8 mouse cellular contexts compared by ENCODE assay signal in the genomic region with DNA sequence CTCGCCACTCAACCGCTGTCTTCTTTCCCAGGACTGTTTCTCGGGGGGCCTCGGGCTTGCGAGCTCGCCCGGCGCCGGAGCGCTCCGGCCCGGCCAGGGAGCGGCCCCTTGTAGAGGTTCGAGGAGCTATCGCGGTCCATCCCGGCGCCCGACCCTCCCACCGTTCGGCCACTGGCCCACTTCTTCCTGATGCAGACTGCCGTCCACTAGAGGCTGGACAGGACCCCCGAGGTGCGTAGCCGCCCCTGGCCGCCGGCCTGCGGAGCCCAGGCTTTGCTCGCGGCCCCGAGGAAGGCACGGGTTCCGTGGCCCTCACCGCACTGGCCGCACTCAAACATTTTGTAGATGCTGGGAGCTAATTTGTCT. TPM values are rescaled to one million over a fixed set of nuclear protein-coding genes. Genes with fewer than 3 reads are reported as not detected.
A peak's percentile ranks its signal among the peaks of the same experiment; 100 is the strongest.
DNase-seq lines count a peak whose midpoint lies in the region; ATAC-seq and TF ChIP-seq lines count a peak whose summit lies in the region.

No protein-coding gene starts in this region.

- peaks cover 36% of the 10 kb centered on the region for H3K27me3 ChIP-seq in heart, embryonic 11.5 days (ENCODE audit: control insufficient read depth, insufficient read depth, low read length)
- H3K27me3 ChIP-seq in forebrain, embryonic 16.5 days (replicated peaks; ENCODE audit: control insufficient read depth, insufficient read depth, low read length), result peaks cover 40% of the 10 kb centered on the region
- peaks cover 47% of the 10 kb centered on the region for H3K27me3 ChIP-seq in limb, embryonic 13.5 days
- H3K27me3 ChIP-seq in myocyte (ENCODE audit: control insufficient read depth, insufficient read depth, insufficient read length), result no peaks in the 10 kb centered on the region

- peak overlapping the region; percentile 66 for H3K4me3 ChIP-seq in heart, embryonic 11.5 days (ENCODE audit: low read depth, low read length)
- peak overlapping the region; percentile 68 for H3K4me3 ChIP-seq in forebrain, embryonic 16.5 days (replicated peaks; ENCODE audit: low read length)
- peak overlapping the region; percentile 66 for H3K4me3 ChIP-seq in limb, embryonic 13.5 days
- H3K4me3 ChIP-seq in myocyte, result peak overlapping the region; percentile 38

- peaks cover 4% of the 10 kb centered on the region for H3K79me2 ChIP-seq in myocyte (ENCODE audit: control insufficient read depth, insufficient read depth)

- DNase-seq in heart, adult 8-10 months (ENCODE audit: low spot score), result no peak
- DNase-seq in urinary bladder, postnatal 25 days (ENCODE audit: low spot score), result peak; percentile 15
- DNase-seq in urinary bladder, postnatal 36 days (ENCODE audit: low spot score in 2 of 2), result no peak

- peak overlapping the region; percentile 71 for H3K9ac ChIP-seq in heart, embryonic 11.5 days (ENCODE audit: low read depth, low read length)
- H3K9ac ChIP-seq in forebrain, embryonic 16.5 days (replicated peaks; ENCODE audit: low read depth, low read length), result peak overlapping the region; percentile 71
- peak overlapping the region; percentile 75 for H3K9ac ChIP-seq in limb, embryonic 13.5 days

- WGBS in heart, embryonic 11.5 days (ENCODE audit: insufficient replicate concordance), result 7% methylated on average over 35 of the region's 35 CpGs
- WGBS in forebrain, embryonic 16.5 days, result 12% methylated on average over 35 of the region's 35 CpGs
- WGBS in limb, embryonic 13.5 days, result 14% methylated on average over 30 of the region's 35 CpGs

- no peaks in the 10 kb centered on the region for H3K9me3 ChIP-seq in heart, embryonic 11.5 days (replicated peaks; ENCODE audit: control insufficient read depth, low read length)
- H3K9me3 ChIP-seq in forebrain, embryonic 16.5 days (ENCODE audit: control insufficient read depth, low read length), result no peaks in the 10 kb centered on the region
- H3K9me3 ChIP-seq in limb, embryonic 13.5 days, result no peaks in the 10 kb centered on the region

- no peak for TF ChIP-seq POLR2A in myocyte (IDR thresholded peaks at IDR 0.05; ENCODE audit: insufficient read length, low read depth)

- H3K36me3 ChIP-seq in heart, embryonic 11.5 days (ENCODE audit: control insufficient read depth, insufficient read depth, low read length), result no peaks in the 10 kb centered on the region
- H3K36me3 ChIP-seq in forebrain, embryonic 16.5 days (ENCODE audit: control insufficient read depth, insufficient read depth), result no peaks in the 10 kb centered on the region
- no peaks in the 10 kb centered on the region for H3K36me3 ChIP-seq in limb, embryonic 13.5 days
- no peaks in the 10 kb centered on the region for H3K36me3 ChIP-seq in myocyte (ENCODE audit: control insufficient read depth, insufficient read depth)

- peak overlapping the region; percentile 61 for H3K4me2 ChIP-seq in heart, embryonic 11.5 days
- peak overlapping the region; percentile 51 for H3K4me2 ChIP-seq in forebrain, embryonic 16.5 days (ENCODE audit: low read length)
- H3K4me2 ChIP-seq in limb, embryonic 13.5 days (replicated peaks), result peak overlapping the region; percentile 60
- H3K4me2 ChIP-seq in myocyte (ENCODE audit: low read depth), result peak overlapping the region; percentile 75

- H3K27ac ChIP-seq in heart, embryonic 11.5 days (ENCODE audit: low read depth, low read length), result peak overlapping the region; percentile 90
- H3K27ac ChIP-seq in forebrain, embryonic 16.5 days (ENCODE audit: low read length), result peak overlapping the region; percentile 84
- H3K27ac ChIP-seq in limb, embryonic 13.5 days, result peak overlapping the region; percentile 70; the same call in 1 of the 2 replicates

- H3K4me1 ChIP-seq in heart, embryonic 11.5 days (ENCODE audit: control insufficient read depth, insufficient read depth, low read length), result no peaks in the 10 kb centered on the region
- H3K4me1 ChIP-seq in forebrain, embryonic 16.5 days (replicated peaks; ENCODE audit: control insufficient read depth, insufficient read depth, low read length), result no peaks in the 10 kb centered on the region
- H3K4me1 ChIP-seq in limb, embryonic 13.5 days, result no peaks in the 10 kb centered on the region

- peak overlapping the region; percentile 12 for H3ac ChIP-seq in myocyte (ENCODE audit: control insufficient read depth, insufficient read length)

- ATAC-seq in heart, embryonic 11.5 days (replicated peaks; ENCODE audit: insufficient number of reproducible peaks, low FRiP score, low TSS enrichment), result no peak
- no peak for ATAC-seq in forebrain, embryonic 16.5 days
- no peak; the same call in 1 of the 2 replicates for ATAC-seq in limb, embryonic 13.5 days (ENCODE audit: low FRiP score, low read depth)
- ATAC-seq in activated CD4-positive, CD25-positive, alpha-beta regulatory T cell, adult 4 months, result no peak

TF ChIP-seq in myocyte, 11 proteins besides CTCF, POLR2A, EP300 and RAD21:
- TF ChIP-seq MYOD1 (IDR thresholded peaks at IDR 0.05; ENCODE audit: control insufficient read depth in 1 of 3, insufficient read length in 2 of 3, low read depth in 2 of 3) (no peak), E2F4 (IDR thresholded peaks at IDR 0.05; ENCODE audit: insufficient read depth) (no peak)

RNA-seq across cellular contexts. Expression of a gene that starts 0.8 kb away (rescaled TPM):
- polyA plus RNA-seq in heart, embryonic 11.5 days (2014; fragmentation: Nextera tagmentation; extraction: Ambion mirVana), result 4.4 and 5.2 TPM in 2 replicates
- total RNA-seq in heart, adult 8-10 months (2022), result 1 to 10 TPM; 5.7 to 7.5 (median 6.7) TPM
- polyA plus RNA-seq in forebrain, embryonic 16.5 days (2015; fragmentation: Nextera tagmentation; extraction: Ambion mirVana), result 10.0 TPM in 2 replicates
- polyA plus RNA-seq in limb, embryonic 13.5 days (2015; fragmentation: Nextera tagmentation; extraction: Ambion mirVana), result 9.1 and 9.2 TPM in 2 replicates
- 3.8 TPM for polyA plus RNA-seq in myocyte (2012; fragmentation: generic; extraction: Trizol)
- 1 to 10 TPM; 7.5 to 9.4 TPM for polyA plus RNA-seq in activated CD4-positive, CD25-positive, alpha-beta regulatory T cell, adult 4 months (2017; shearing (Covaris generic))

RNA-seq across cellular contexts. Expression of a gene that starts 22.5 kb away (rescaled TPM):
- polyA plus RNA-seq in heart, embryonic 11.5 days (2014; fragmentation: Nextera tagmentation; extraction: Ambion mirVana), result 70.9 and 74.7 TPM in 2 replicates
- 100 to 1,000 TPM in 3 of 4 experiments, 10 to 100 TPM in 1; 95.2 to 166 (median 124) TPM for total RNA-seq in heart, adult 8-10 months (2022)
- 106 and 121 TPM in 2 replicates for polyA plus RNA-seq in forebrain, embryonic 16.5 days (2015; fragmentation: Nextera tagmentation; extraction: Ambion mirVana)
- polyA plus RNA-seq in limb, embryonic 13.5 days (2015; fragmentation: Nextera tagmentation; extraction: Ambion mirVana), result 72.5 and 82.2 TPM in 2 replicates
- 53.8 TPM for polyA plus RNA-seq in myocyte (2012; fragmentation: generic; extraction: Trizol)
- 10 to 100 TPM; 69.3 to 77.1 TPM for polyA plus RNA-seq in activated CD4-positive, CD25-positive, alpha-beta regulatory T cell, adult 4 months (2017; shearing (Covaris generic))
